Mouse (Mus musculus) left cerebral cortex, adult 2 months (tissue): ENCODE measurements around the gene Hmx3. TPM values are rescaled to one million over a fixed set of nuclear protein-coding genes. Genes with fewer than 3 reads are reported as not detected.

Experiments used
- DNase-seq, 2 experiments: peaks; one replicate each; pipeline ENCODE4 v3.0.0; 2021 to 2022; ENCODE audit warnings: low spot score in 2 of 2, mixed read lengths in 1 of 2; ENCODE audit errors: extremely low spot score in 1 of 2
- H3K27ac ChIP-seq: fragments of 200-600 bp; 2 replicates; pipeline ENCODE4 v1.8.1; 2022
- H3K4me3 ChIP-seq: fragments of 200-600 bp; 2 replicates; pipeline ENCODE4 v1.8.1; 2022
- CTCF ChIP-seq: fragments of 200-600 bp; IDR thresholded peaks from 2 replicates; pipeline ENCODE4 v1.8.1; 2022; ENCODE audit warnings: antibody characterized with exemption, mild to moderate bottlenecking, moderate library complexity
- intact Hi-C: fragments of 180-260 bp; cut with DNase I; formaldehyde crosslinking; loops from one replicate; pipeline ENCODE4 v1.15.1; 2025
- total RNA-seq, 2 experiments: library from RNA; stranded (reverse); gene quantifications; 2 replicates each; pipeline ENCODE4 v1.2.3; 2021

The Hmx3 gene
- total RNA-seq, 2 experiments from 2014 or later, result not detected

GRCm38 (mm10) chr7:131559986-131560696 is 17.5 kb downstream of the Hmx3 start, which contains the start of gene Bub3:
TSS of gene Bub3 (plus strand) at chr7:131560222.
- DNase-seq, result peak; percentile 84 to 88
- TF ChIP-seq CTCF, result no peak
- Histone ChIP-seq H3K27ac (peak within 1 kb of the TSS; percentile 90), H3K4me3 (peak within 1 kb of the TSS; percentile 81)
- intact Hi-C loops, result loop anchor here (5.0 kb wide), 2 partner anchors 148 to 198 kb away; partner anchors contain the start of genes 2310057M21Rik, Acadsb and Ikzf5

DNA sequence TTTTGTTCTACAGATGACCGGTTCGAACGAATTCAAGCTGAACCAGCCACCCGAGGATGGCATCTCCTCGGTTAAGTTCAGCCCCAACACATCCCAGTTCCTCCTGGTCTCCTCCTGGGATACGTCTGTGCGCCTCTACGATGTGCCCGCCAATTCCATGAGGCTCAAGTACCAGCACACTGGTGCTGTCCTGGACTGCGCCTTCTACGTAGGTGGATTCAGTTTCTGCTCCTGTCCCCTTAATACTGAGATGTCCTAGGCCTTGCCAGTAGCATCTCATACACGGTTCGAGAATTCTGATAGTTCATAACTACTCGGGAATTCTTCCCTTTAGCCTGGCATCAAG is 18.0 kb downstream of the Hmx3 start:
- no peak for DNase-seq
- Histone ChIP-seq H3K4me3 (peak overlapping the region; percentile 81), H3K27ac (peak overlapping the region; percentile 90)
- intact Hi-C loops, result loop anchor here (5.0 kb wide), 1 partner anchor 148 kb away; the partner anchor contains the start of genes Acadsb and Ikzf5
- TF ChIP-seq CTCF, result no peak

GRCm38 (mm10) chr7:131575246-131575645 is 32.6 kb downstream of the Hmx3 start:
- intact Hi-C loops, result loop anchor here (10.0 kb wide), 2 partner anchors 170 to 310 kb away; no protein-coding TSS in a partner anchor
- no peak overlapping the region for H3K27ac ChIP-seq
- TF ChIP-seq CTCF, result peak; percentile 39
- no peak overlapping the region for H3K4me3 ChIP-seq
- DNase-seq, result no peak

GRCm38 (mm10) chr7:131582178-131582577 is 39.5 kb downstream of the Hmx3 start:
- DNase-seq, result no peak
- no peak for TF ChIP-seq CTCF
- no peak overlapping the region for H3K27ac ChIP-seq
- H3K4me3 ChIP-seq, result no peak overlapping the region
- intact Hi-C loops, result no loop called here

DNA sequence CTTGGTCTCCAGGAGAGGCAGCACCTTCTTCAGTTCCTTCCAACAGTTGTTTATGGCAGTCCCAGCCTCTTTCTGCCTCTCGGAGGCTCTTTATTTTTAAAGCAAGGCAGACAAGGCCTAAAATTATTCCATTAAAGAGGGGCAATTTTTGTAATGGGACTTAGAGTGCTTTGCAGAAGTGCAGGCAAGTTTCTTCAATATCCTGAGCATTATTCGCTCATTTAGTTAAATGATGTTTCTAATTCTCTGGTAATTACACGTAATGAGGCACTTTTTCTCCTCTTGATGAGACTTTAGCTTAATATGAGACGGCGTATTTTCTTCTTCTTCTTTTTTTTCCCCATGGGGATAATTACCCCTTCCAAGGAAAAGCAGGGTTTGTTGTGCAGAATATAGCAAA is 42.9 kb downstream of the Hmx3 start:
- Histone ChIP-seq H3K27ac (no peak overlapping the region), H3K4me3 (no peak overlapping the region)
- intact Hi-C loops, result no loop called here
- TF ChIP-seq CTCF, result no peak
- no peak for DNase-seq

Other genes with a start within 250 kb of the Hmx3 start
- under 1 TPM in 1 of 2 experiments, not detected in 1; 0.26 TPM for gene Cuzd1, start 220.6 kb upstream of the Hmx3 start, total RNA-seq
- gene Fam24b, start 213.4 kb upstream of the Hmx3 start, total RNA-seq, result not detected
- not detected for gene Fam24a, start 209.0 kb upstream of the Hmx3 start, total RNA-seq
- 10 to 100 TPM; 24.8 to 28.8 TPM for gene 2310057M21Rik, start 180.1 kb upstream of the Hmx3 start, total RNA-seq
- 10 to 100 TPM; 53.4 to 54.2 TPM for gene Pstk, start 171.7 kb upstream of the Hmx3 start, total RNA-seq
- 10 to 100 TPM; 49.3 to 49.5 TPM for gene Ikzf5, start 132.3 kb upstream of the Hmx3 start, total RNA-seq
- gene Acadsb, start 132.3 kb upstream of the Hmx3 start, total RNA-seq, result 10 to 100 TPM; 84.8 to 89.9 TPM
- gene Hmx2, start 5.9 kb downstream of the Hmx3 start, total RNA-seq, result not detected
- gene Bub3, start 17.4 kb downstream of the Hmx3 start, total RNA-seq, result 10 to 100 TPM; 59.6 to 62.2 TPM